Mouse (Mus musculus) liver, embryonic 14.5 days (tissue): Measurements from ENCODE around the gene Cnih3.

Experiments
- CTCF ChIP-seq: IDR thresholded peaks from 2 replicates; pipeline ENCODE4 v1.5.1; 2016; ENCODE audit warnings: antibody characterized with exemption, low read depth, control low read depth
- EP300 ChIP-seq: IDR thresholded peaks from 2 replicates; pipeline ENCODE4 v1.6.1; 2016; ENCODE audit warnings: antibody characterized with exemption, low read depth

DNA sequence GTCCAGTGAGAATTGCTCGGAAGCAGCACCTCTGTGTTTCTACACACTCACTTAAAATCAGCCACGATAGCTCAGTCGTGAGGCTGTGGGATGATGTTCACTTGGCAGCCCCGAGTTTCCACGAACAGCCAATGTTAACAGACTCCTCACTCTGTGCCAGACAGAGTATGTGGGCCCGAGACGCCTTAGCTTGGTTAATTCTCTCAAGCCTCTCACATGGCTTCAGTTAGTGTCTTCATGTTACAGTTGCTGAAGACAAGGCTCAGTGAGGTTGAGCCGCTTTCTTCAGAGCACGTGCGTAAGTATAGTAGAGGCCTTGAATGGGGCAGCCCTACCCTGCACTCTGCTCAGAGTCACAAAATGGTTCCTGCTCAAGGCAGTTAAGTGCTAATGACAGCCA, 38.1 kb upstream of the Cnih3 start:
- no peak for TF ChIP-seq CTCF
- no peak for TF ChIP-seq EP300
